Mouse (Mus musculus): Measurements from ENCODE around the gene Ucp1. TPM values are rescaled to one million over a fixed set of nuclear protein-coding genes. Genes with fewer than 3 reads are reported as not detected.

Gene Ucp1
- 5,846 and 5,913 TPM in 2 replicates for polyA plus RNA-seq (2012; ENCODE audit: insufficient read depth, insufficient read length, missing spikeins)

DNA sequence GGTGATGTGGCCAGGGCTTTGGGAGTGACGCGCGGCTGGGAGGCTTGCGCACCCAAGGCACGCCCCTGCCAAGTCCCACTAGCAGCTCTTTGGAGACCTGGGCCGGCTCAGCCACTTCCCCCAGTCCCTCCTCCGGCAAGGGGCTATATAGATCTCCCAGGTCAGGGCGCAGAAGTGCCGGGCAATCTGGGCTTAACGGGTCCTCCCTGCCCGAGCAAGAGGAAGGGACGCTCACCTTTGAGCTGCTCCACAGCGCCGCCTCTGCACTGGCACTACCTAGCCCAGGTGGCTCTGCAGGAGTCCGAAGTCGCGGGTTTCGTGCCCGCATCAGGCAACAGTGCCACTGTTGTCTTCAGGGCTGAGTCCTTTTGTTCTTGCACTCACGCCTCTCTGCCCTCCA is at the start of gene Ucp1:
TSS of gene Ucp1 (plus strand) at position 177 of the 400 bp plus-strand sequence.
- Histone ChIP-seq H3K4me1 (ENCODE audit: control insufficient read depth, insufficient read depth, insufficient read length, low read length) (peaks cover 8% of the 10 kb centered on the region; the same call in 1 of the 2 replicates), H3K4me3 (ENCODE audit: insufficient read depth, low read depth, low read length) (peak within 1 kb of the TSS; percentile 71), H3K27ac (replicated peaks; ENCODE audit: low read depth, low read length) (peak within 1 kb of the TSS; percentile 98)

DNA sequence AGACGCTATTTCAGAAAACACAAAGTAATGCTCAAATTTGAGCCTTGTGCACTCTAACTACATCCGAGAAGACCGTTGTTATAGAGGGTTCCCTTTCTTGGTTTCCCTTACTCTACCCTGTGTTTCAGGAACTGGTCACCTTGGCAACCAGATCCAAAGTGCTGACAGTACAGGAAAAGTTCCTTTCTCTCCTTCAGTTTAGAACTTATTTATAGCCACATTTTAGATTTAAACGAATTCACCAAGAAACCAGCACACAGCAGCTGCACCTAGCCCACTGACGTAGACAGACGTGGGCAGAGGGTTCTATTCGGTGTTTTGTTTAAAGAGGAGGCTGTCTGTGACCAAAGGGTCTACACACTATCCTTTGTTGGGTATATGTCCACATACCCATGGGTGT is 46.0 kb upstream of the Ucp1 start:
- no peak overlapping the region for H3K27ac ChIP-seq (replicated peaks; ENCODE audit: low read depth, low read length)
- H3K4me1 ChIP-seq (ENCODE audit: control insufficient read depth, insufficient read depth, insufficient read length, low read length): no peaks in the 10 kb centered on the region
- no peak overlapping the region for H3K4me3 ChIP-seq (ENCODE audit: insufficient read depth, low read depth, low read length)

DNA sequence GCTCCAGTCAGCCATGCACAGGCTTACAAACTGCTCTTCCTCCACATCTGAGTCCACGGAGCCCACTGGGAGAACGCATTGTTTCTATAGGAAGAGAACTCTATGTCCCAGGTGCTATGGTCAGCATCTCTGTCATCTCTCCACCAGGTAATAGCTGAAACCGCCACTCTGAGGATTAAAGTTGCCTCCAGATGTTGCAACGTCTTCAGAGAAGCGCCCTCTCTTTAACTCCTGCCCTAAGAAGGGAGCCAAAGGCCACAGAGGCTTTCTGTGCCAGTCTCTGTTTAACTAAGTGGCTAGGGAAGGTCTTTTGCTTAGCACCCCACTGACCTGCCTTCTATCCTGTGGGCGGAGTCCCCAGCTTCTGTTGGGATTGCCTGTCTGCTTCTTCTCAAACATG is 39.3 kb upstream of the Ucp1 start:
- no peaks in the 10 kb centered on the region for H3K4me1 ChIP-seq (ENCODE audit: control insufficient read depth, insufficient read depth, insufficient read length, low read length)
- no peak overlapping the region for H3K4me3 ChIP-seq (ENCODE audit: insufficient read depth, low read depth, low read length)
- H3K27ac ChIP-seq (replicated peaks; ENCODE audit: low read depth, low read length): no peak overlapping the region

DNA sequence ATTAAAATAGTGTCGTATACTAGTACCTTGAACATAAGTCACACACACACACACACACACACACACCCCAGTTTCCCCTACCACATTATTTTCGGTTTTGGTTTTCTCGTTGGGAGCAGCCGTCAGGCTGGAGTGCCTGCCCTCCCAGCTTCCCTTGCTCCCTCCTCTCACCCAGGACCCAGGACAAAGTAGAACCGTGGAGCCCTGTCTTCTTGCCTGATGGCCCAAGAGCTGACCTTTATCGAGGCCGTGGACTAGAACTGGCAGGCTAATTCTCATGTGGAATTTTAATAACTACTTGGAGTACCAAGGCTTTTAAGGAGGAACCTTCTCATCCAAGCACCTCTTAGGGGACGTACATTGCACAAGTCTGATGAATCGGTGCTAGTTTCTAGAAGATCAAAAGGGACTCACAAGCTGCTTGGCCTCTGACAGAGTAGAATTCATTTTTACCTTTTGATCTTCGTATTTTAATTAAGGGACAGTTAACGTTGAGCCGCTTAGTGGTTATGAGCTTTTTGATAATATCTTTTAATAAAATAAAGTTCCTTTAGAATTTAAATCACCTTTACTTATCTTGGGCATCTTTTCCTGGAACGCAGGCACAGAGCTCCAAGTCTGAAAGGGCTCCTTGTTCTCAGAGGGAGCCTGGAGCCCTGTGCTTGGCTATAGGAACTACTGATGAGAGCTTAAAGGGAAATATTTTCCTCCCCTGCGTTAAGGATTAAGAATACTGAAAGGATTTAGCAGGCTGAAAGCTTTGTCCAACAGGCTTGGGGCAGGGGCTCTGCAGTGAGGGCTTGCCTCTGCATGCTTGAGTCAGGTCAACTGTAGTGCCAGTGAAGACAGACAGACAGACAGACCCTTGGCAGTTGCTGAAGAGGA is 38.5 kb upstream of the Ucp1 start:
- H3K4me3 ChIP-seq (ENCODE audit: insufficient read depth, low read depth, low read length): no peak overlapping the region
- H3K27ac ChIP-seq (replicated peaks; ENCODE audit: low read depth, low read length): no peak overlapping the region
- no peaks in the 10 kb centered on the region for H3K4me1 ChIP-seq (ENCODE audit: control insufficient read depth, insufficient read depth, insufficient read length, low read length)

DNA sequence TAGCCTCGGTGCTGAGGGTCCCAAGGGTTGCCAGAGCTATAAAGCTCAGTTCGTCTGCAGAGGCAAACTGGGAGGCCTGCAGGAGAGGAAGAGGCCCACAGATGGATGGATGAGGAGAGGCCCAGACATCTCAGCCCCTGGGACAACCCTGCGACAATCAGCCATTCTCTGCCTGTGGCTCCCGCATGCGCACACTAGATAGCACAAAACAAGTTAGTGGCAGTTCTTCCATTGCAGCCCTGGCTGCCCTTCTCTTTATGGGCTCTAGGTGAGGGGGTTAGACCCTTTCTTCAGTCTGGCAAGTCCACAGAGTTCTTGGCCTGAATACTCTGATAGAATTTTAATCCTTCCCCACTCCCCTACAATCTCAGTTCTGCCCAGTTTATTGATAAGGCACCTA is 37.4 kb upstream of the Ucp1 start:
- Histone ChIP-seq H3K4me3 (ENCODE audit: insufficient read depth, low read depth, low read length) (no peak overlapping the region), H3K4me1 (ENCODE audit: control insufficient read depth, insufficient read depth, insufficient read length, low read length) (no peaks in the 10 kb centered on the region), H3K27ac (replicated peaks; ENCODE audit: low read depth, low read length) (no peak overlapping the region)

DNA sequence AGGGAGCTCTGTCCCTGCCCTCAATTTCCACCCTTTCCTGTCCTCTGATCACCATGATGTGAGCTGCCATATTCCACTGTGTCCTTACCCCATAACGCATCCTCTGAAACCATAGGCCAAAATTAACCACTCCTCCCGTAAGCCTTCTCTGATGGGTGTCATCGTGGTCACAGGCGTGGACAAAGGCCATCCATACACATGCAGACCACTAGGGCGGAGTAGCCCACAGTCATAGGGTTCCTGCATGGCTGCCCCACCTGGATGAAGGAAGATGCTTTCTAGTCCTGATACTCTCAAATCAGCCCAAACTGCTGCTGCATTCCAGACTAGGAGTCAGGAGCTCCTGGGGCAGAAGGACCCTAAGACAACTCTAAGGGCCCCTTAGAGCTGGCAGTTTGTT is 32.5 kb upstream of the Ucp1 start:
- Histone ChIP-seq H3K27ac (replicated peaks; ENCODE audit: low read depth, low read length) (no peak overlapping the region), H3K4me1 (ENCODE audit: control insufficient read depth, insufficient read depth, insufficient read length, low read length) (no peaks in the 10 kb centered on the region), H3K4me3 (ENCODE audit: insufficient read depth, low read depth, low read length) (no peak overlapping the region)

DNA sequence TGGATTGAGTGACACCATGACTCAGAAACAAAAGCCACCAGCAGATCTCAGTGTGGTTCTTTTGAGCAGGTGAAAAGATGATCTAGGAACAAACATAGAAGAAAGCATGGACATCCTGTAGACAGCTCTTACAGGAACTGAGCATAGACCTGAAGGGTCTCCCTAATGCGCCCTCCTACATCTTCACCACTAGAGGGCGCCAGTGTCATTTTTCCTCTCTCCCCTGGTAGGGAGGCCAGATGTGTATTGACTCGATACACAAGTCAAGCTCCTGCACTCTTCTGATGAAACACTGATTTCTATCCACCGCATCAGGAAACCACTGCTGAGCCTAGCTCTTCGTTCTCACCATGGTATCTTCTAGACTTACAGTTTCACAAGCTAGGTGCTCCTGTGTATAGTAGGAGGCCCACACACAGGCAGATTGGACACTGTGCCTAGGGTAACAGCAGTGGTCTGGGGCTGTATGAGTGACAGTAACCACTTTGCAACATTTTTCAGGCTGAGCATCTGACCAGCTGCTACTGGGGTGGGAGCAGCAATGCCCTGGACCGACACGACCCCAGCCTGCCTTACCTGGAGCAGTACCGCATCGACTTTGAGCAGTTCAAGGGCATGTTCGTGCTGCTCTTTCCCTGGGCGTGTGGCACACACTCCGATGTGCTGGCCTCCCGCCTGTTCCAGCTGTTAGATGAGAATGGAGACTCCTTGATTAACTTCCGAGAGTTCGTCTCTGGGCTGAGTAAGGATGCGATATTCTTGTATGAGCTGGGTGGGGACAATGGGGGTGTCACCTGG is 29.5 kb upstream of the Ucp1 start:
- Histone ChIP-seq H3K27ac (replicated peaks; ENCODE audit: low read depth, low read length) (peak overlapping the region; percentile 87), H3K4me1 (ENCODE audit: control insufficient read depth, insufficient read depth, insufficient read length, low read length) (no peaks in the 10 kb centered on the region), H3K4me3 (ENCODE audit: insufficient read depth, low read depth, low read length) (0 out of 2 replicates have a peak overlapping the region, but pooled peaks have one; percentile 0)

DNA sequence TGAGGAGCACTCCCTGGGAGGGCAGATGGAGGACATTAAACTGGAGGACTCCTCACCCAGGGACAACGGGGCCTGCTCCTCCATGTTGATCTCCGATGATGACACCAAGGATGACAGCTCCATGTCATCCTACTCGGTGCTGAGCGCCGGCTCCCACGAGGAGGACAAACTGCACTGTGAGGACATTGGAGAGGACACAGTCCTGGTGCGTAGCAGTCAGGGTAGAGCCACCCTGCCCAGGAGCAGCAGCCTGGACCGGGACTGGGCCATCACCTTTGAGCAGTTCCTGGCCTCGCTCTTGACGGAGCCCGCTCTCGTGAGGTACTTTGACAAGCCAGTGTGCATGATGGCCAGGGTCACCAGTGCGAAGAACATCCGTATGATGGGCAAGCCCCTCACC is 19.0 kb upstream of the Ucp1 start:
- no peak overlapping the region for H3K4me3 ChIP-seq (ENCODE audit: insufficient read depth, low read depth, low read length)
- no peaks in the 10 kb centered on the region for H3K4me1 ChIP-seq (ENCODE audit: control insufficient read depth, insufficient read depth, insufficient read length, low read length)
- H3K27ac ChIP-seq (replicated peaks; ENCODE audit: low read depth, low read length): no peak overlapping the region

DNA sequence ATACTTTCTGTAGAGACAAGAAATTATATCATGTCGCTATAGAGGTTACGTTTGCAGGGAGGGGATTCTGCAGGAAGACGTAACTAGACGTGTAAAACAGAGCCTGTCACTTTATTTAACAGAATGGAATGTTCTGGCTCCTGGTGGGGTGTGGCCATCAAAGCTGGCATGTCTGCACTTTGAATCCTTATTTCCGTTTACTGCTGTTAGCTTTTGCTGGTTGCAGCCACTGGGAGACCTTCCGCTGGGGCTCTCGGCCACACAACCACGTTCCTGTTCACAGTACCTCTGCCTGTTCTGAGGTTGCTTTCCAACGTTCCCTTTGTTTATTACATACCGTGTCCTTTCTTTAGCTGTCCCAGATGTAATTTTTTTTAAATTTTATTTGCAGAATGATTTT is 17.7 kb upstream of the Ucp1 start:
- H3K27ac ChIP-seq (replicated peaks; ENCODE audit: low read depth, low read length): peak overlapping the region; percentile 10; the same call in 1 of the 2 replicates
- no peaks in the 10 kb centered on the region for H3K4me1 ChIP-seq (ENCODE audit: control insufficient read depth, insufficient read depth, insufficient read length, low read length)
- H3K4me3 ChIP-seq (ENCODE audit: insufficient read depth, low read depth, low read length): no peak overlapping the region

DNA sequence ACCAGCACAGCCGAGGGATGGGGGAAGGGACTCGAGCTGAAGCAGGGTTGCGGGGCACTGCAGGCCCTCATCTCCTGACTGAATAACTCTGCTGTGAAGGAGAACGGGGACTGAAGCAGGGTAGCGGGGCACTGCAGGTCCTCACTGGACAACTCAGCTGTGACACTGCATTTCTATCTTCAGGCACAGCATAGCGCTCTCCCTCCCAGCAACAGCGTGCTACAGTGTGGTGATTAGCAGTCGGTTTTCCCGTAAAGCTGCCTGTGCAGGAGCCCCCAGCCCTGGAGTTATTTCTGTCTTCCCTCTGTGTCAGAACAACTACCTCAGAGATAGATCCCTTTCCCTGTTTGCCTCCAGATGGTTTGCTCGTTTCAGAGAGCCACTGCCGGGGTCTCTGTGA is 15.7 kb upstream of the Ucp1 start:
- Histone ChIP-seq H3K27ac (replicated peaks; ENCODE audit: low read depth, low read length) (no peak overlapping the region; the same call in 1 of the 2 replicates), H3K4me3 (ENCODE audit: insufficient read depth, low read depth, low read length) (no peak overlapping the region), H3K4me1 (ENCODE audit: control insufficient read depth, insufficient read depth, insufficient read length, low read length) (peaks cover 2% of the 10 kb centered on the region; the same call in 1 of the 2 replicates)

DNA sequence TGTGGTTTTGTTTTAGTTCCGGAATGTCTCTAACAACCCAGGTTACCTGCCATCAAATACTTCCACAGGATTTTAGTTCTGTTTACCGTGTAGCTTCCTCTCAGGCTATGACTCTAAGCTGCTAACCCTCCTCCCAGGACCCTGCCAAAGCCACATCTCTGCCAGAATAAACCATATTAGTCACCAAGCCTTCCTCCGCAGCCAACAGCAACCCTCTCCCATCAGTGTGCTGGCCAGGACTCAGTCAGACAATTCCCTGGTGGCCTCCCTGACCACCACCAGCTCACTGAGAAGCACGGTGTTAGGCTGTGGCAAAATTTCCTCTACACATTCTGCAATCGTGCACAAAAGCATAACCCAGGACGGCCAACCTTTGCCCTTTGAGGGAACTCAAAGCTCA is 11.7 kb upstream of the Ucp1 start:
- peak overlapping the region; percentile 96 for H3K27ac ChIP-seq (replicated peaks; ENCODE audit: low read depth, low read length)
- H3K4me1 ChIP-seq (ENCODE audit: control insufficient read depth, insufficient read depth, insufficient read length, low read length): peaks cover 8% of the 10 kb centered on the region
- no peak overlapping the region for H3K4me3 ChIP-seq (ENCODE audit: insufficient read depth, low read depth, low read length)

DNA sequence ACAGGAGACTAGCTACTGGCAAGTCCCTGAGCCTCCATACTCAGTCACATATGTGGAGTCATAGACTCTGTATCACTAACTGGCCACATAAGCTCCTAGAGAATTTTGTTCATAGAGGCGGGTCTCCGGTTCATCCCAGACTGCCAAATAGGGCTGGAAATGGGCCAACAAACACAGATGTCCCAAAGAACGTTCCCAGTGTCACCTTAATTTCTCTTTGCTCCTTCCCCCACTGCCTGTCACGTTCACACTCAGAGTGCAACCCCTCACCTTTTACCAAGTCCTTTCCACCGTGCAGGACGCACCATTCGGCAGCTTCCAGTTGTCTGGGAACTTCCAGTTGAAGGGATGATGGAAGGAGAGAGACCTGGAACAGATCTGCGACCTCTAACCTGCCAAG is 4.8 kb upstream of the Ucp1 start:
- no peak overlapping the region for H3K4me3 ChIP-seq (ENCODE audit: insufficient read depth, low read depth, low read length)
- H3K4me1 ChIP-seq (ENCODE audit: control insufficient read depth, insufficient read depth, insufficient read length, low read length): peaks cover 13% of the 10 kb centered on the region
- peak overlapping the region; percentile 100 for H3K27ac ChIP-seq (replicated peaks; ENCODE audit: low read depth, low read length)

DNA sequence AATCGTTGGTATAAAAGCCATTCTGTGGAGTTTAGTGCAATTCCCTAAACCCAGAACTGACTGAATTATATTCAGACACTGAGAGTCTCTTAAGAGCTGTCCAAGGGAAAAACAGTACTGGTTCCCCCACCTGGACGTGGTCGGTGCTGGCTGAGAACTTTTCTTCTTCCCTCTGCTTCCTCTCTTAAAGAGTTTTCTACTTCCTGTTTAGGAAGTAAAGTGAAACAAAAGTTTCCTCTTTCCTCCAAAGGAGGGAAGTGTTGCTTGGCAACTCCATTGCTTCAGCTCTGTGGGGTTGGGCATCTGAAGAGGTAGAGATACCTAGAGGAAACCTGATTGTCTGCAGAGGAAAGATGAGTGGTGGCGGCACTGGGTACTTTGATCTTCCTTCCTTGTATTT is 7.2 kb downstream of the Ucp1 start:
- no peaks in the 10 kb centered on the region for H3K4me1 ChIP-seq (ENCODE audit: control insufficient read depth, insufficient read depth, insufficient read length, low read length)
- H3K4me3 ChIP-seq (ENCODE audit: insufficient read depth, low read depth, low read length): no peak overlapping the region
- H3K27ac ChIP-seq (replicated peaks; ENCODE audit: low read depth, low read length): no peak overlapping the region

DNA sequence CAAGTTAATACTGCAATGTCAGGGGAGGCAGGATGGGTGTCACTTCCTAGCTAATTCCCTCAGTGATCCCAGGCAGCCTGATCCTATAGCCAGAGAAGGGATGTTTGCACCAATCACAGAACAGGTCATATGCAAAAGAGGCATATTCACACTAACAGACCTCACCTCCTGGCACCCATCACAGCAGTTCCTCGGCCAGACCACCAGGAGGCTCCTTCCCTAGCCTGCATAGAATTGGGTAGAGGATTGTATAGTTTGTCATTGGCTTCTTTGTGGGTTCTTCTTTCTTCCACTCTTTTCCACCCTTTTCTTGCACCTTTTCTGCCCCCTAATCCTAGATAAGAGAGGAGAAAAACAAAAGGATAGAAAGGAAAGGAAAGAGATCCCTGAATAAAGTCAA is 10.0 kb downstream of the Ucp1 start:
- Histone ChIP-seq H3K27ac (replicated peaks; ENCODE audit: low read depth, low read length) (no peak overlapping the region), H3K4me1 (ENCODE audit: control insufficient read depth, insufficient read depth, insufficient read length, low read length) (no peaks in the 10 kb centered on the region), H3K4me3 (ENCODE audit: insufficient read depth, low read depth, low read length) (no peak overlapping the region)

DNA sequence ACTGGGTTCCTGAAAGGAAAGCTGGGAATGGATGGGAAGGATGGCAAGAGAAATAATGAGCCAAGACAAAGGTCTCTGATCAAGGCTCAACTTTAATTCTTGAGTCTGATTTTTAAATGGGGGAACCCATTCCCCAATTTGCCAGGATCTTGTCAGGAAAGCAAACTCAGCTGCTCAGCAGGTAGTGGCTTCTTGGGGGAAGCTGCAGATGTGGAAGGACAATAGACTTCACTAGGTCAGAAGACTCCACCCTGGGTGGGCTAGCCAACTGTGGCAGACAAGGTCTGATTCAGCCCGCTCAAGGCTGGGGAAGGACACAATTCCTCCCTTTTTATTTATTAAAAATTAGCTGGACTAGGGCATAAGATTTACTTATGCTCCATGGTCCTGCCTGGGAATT is 14.8 kb downstream of the Ucp1 start:
- no peak overlapping the region for H3K27ac ChIP-seq (replicated peaks; ENCODE audit: low read depth, low read length)
- no peak overlapping the region for H3K4me3 ChIP-seq (ENCODE audit: insufficient read depth, low read depth, low read length)
- no peaks in the 10 kb centered on the region for H3K4me1 ChIP-seq (ENCODE audit: control insufficient read depth, insufficient read depth, insufficient read length, low read length)

Data from brown adipose tissue, adult 24 weeks (tissue).